Mouse (Mus musculus): Measurements from ENCODE around the gene Cdc42bpb.

GRCm38 (mm10) chr12:111275150-111275841, 102.2 kb downstream of the Cdc42bpb start:
- no peak for TF ChIP-seq CTCF (IDR thresholded peaks at IDR 0.05; ENCODE audit: control insufficient read depth, insufficient read depth, insufficient replicate concordance, low read depth, low read length)
- TF ChIP-seq POLR2A (IDR thresholded peaks at IDR 0.05; ENCODE audit: control insufficient read depth, low read depth, low read length), result no peak
